Mouse (Mus musculus) liver, postnatal 0 days (tissue): ENCODE results near the gene Rgmb. TPM values are rescaled to one million over a fixed set of nuclear protein-coding genes. Genes with fewer than 3 reads are reported as not detected.

ENCODE experiments used
- ATAC-seq: fragments of 200-750 bp; cut with Nextera tagmentation; 2 replicates; pipeline ENCODE4 v1.8.0; 2017; ENCODE audit warnings: mild to moderate bottlenecking, moderate library complexity
- DNase-seq: peaks from one replicate; pipeline ENCODE4 v3.0.0-alpha.2; 2016
- H3K27ac ChIP-seq: fragments of 300-500 bp; sonication (generic); 2 replicates; pipeline ENCODE4 v1.5.1; 2014; ENCODE audit warnings: antibody characterized with exemption, moderate library complexity, mild to moderate bottlenecking, low read depth
- H3K27me3 ChIP-seq: fragments of 300-500 bp; sonication (generic); 2 replicates; pipeline ENCODE4 v1.6.1; 2014; ENCODE audit warnings: low read length, control low read depth, mixed read lengths; ENCODE audit not compliant: insufficient read depth
- H3K36me3 ChIP-seq: fragments of 300-500 bp; sonication (generic); replicated peaks from 2 replicates; pipeline ENCODE4 v1.6.1; 2014; ENCODE audit warnings: mild to moderate bottlenecking, control low read depth, low read length, moderate library complexity, mixed read lengths; ENCODE audit not compliant: insufficient read depth
- H3K4me1 ChIP-seq: fragments of 300-500 bp; sonication (generic); 2 replicates; pipeline ENCODE4 v1.6.1; 2014; ENCODE audit warnings: antibody characterized with exemption, mild to moderate bottlenecking, control low read depth; ENCODE audit not compliant: insufficient read depth
- H3K4me2 ChIP-seq: fragments of 300-500 bp; sonication (generic); 2 replicates; pipeline ENCODE4 v1.6.1; 2014; ENCODE audit warnings: low read depth, mild to moderate bottlenecking, low read length, moderate library complexity, mixed read lengths
- H3K4me3 ChIP-seq: fragments of 300-500 bp; sonication (generic); 2 replicates; pipeline ENCODE4 v1.5.1; 2014; ENCODE audit warnings: low read depth, low read length
- H3K9ac ChIP-seq: fragments of 300-500 bp; sonication (generic); replicated peaks from 2 replicates; pipeline ENCODE4 v1.6.1; 2014; ENCODE audit warnings: mild to moderate bottlenecking, moderate library complexity
- H3K9me3 ChIP-seq: fragments of 300-500 bp; sonication (generic); 2 replicates; pipeline ENCODE4 v1.6.1; 2016; ENCODE audit warnings: mild to moderate bottlenecking, control low read depth, low read length, mixed read lengths
- CTCF ChIP-seq: sonication (generic); IDR thresholded peaks from 2 replicates; pipeline ENCODE4 v1.5.1; 2016; ENCODE audit warnings: antibody characterized with exemption, low read depth
- EP300 ChIP-seq: IDR thresholded peaks from 2 replicates; pipeline ENCODE4 v1.6.1; 2016; ENCODE audit warnings: antibody characterized with exemption, low read depth, mild to moderate bottlenecking
- WGBS: fragments of 180-500 bp; shearing (Covaris S2); extraction: QIAGEN DNeasy Blood & Tissue Kit; methylation state at CpG from one replicate; pipeline ENCODE4 v1.1.7; 2014; ENCODE audit not compliant: insufficient replicate concordance; 5-methylcytosine and 5-hydroxymethylcytosine counted together
- polyA plus RNA-seq: library from polyadenylated mRNA; unstranded; fragments of >200 nt; fragmentation: Nextera tagmentation; extraction: Ambion mirVana; gene quantifications from 2 replicates; pipeline ENCODE4 v1.2.1, GENCODE M21; 2015

The Rgmb gene
- polyA plus RNA-seq, 1 experiment from 2014 or later: 1.3 TPM

DNA sequence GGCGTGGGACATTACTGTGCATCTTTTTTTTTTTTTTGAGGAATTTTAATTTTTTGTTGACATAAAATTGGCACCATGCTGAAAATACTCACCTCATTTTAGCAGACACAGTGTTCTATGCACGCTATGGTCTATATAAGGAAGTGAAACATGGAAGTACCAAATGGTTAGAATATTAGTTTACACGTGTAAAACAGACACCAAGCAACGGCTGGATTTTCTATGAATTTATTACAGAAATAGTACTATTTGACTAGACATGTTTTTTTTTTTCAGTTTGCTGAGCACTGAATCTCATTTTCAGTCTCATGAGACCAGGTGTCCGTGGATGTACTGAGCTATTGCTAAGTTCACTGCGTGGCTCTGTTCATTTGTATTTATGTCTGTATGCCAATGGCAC lies 56.9 kb downstream of the Rgmb start:
- H3K27me3 ChIP-seq: no peaks in the 10 kb centered on the region
- 0 out of 2 replicates have a peak, but pooled peaks have one; percentile 16 for ATAC-seq
- H3K36me3 ChIP-seq: peaks cover 23% of the 10 kb centered on the region
- no peak overlapping the region for H3K4me3 ChIP-seq
- no peak overlapping the region for H3K4me2 ChIP-seq
- H3K27ac ChIP-seq: no peak overlapping the region
- H3K4me1 ChIP-seq: no peaks in the 10 kb centered on the region
- WGBS: 70% methylated on average over 6 of the region's 6 CpGs
- DNase-seq: no peak
- TF ChIP-seq CTCF (no peak), EP300 (peak; percentile 37; the same call in 1 of the 2 replicates)
- no peak overlapping the region for H3K9ac ChIP-seq
- no peaks in the 10 kb centered on the region for H3K9me3 ChIP-seq

DNA sequence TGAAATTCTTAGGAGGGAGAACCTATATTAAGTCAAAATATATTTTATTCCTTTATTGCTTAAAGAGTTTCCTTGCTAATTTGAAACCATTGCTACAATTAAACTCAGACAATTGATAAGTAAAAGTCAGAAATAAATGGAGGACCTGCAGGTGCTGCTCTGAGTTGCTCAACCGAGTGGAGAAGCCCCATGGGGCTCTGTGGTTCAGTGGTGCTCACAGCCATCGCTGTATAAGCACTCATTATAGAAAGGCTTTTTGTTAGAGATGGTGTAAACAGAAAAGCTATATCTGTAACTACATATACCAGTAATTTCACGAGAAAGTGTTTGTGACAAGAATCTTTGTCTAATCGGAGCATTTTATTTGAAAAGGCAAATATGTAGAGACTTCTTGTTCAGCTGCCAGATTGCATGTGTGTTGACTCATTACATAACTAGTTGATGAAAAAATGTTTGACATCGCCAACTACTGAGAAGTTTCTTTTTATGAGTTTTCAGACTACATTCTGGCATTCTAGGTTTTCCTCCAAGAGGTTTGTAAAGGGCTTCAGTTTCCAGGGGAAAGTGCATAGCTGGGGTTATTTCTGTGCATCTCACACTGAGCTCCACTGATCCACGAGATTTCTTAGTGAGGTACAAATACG lies 61.6 kb downstream of the Rgmb start:
- no peaks in the 10 kb centered on the region for H3K27me3 ChIP-seq
- no peak for TF ChIP-seq CTCF
- no peak for TF ChIP-seq EP300
- DNase-seq (no peak), ATAC-seq (no peak)
- H3K4me3 ChIP-seq: no peak overlapping the region
- H3K27ac ChIP-seq: peak overlapping the region; percentile 66
- H3K4me1 ChIP-seq: no peaks in the 10 kb centered on the region
- H3K9me3 ChIP-seq: no peaks in the 10 kb centered on the region
- 72% methylated on average over 7 of the region's 7 CpGs for WGBS
- H3K4me2 ChIP-seq: no peak overlapping the region
- peaks cover 62% of the 10 kb centered on the region for H3K36me3 ChIP-seq
- no peak overlapping the region for H3K9ac ChIP-seq

DNA sequence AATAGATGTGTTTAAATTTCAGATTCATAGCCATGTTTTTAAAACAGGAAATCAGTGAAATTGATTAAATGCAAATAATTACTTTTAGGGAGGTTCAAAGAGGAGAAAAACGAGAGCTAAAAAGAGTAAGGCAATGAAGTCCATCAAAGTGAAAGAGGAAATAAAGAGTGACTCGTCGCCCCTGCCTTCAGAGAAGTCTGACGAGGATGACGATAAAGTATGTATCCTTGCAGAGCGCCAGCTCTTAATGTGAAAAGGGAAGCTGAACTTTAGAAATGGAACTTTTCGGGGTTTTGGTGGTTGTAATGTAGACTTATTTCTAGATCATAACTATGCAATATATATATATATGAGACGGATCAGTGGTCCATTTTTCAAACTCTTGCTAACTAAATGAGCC lies 69.6 kb downstream of the Rgmb start:
- Histone ChIP-seq H3K9ac (no peak overlapping the region), H3K27me3 (no peaks in the 10 kb centered on the region), H3K4me1 (no peaks in the 10 kb centered on the region), H3K4me2 (no peak overlapping the region), H3K9me3 (no peaks in the 10 kb centered on the region), H3K27ac (no peak overlapping the region), H3K4me3 (no peak overlapping the region), H3K36me3 (peaks cover 74% of the 10 kb centered on the region)
- ATAC-seq (no peak), DNase-seq (no peak)
- TF ChIP-seq CTCF (no peak), EP300 (no peak)
- 66% methylated on average over 8 of the region's 8 CpGs for WGBS

Other genes starting within 250 kb of the Rgmb start
- gene Chd1, start 126.1 kb downstream of the Rgmb start, polyA plus RNA-seq: 10.7 and 12.5 TPM in 2 replicates